Mouse (Mus musculus) mouse embryonic stem cell (cell line): Measurements from ENCODE around the gene F11r.

ENCODE experiments used
- in situ Hi-C, 2 experiments: fragments of 300-500 bp; cut with MboI; formaldehyde crosslinking; loops; 1 replicate in 1 of 2; 3 replicates in 1 of 2; pipeline ENCODE4 v1.14.3; 2019 to 2020; ENCODE audit warnings: low sequenced_read_pairs in 2 of 2, low pct_unique_long_range_greater_than_20kb in 1 of 2, mixed read lengths in 1 of 2; ENCODE audit not compliant: unreplicated experiment in 1 of 2

F11r gene

DNA sequence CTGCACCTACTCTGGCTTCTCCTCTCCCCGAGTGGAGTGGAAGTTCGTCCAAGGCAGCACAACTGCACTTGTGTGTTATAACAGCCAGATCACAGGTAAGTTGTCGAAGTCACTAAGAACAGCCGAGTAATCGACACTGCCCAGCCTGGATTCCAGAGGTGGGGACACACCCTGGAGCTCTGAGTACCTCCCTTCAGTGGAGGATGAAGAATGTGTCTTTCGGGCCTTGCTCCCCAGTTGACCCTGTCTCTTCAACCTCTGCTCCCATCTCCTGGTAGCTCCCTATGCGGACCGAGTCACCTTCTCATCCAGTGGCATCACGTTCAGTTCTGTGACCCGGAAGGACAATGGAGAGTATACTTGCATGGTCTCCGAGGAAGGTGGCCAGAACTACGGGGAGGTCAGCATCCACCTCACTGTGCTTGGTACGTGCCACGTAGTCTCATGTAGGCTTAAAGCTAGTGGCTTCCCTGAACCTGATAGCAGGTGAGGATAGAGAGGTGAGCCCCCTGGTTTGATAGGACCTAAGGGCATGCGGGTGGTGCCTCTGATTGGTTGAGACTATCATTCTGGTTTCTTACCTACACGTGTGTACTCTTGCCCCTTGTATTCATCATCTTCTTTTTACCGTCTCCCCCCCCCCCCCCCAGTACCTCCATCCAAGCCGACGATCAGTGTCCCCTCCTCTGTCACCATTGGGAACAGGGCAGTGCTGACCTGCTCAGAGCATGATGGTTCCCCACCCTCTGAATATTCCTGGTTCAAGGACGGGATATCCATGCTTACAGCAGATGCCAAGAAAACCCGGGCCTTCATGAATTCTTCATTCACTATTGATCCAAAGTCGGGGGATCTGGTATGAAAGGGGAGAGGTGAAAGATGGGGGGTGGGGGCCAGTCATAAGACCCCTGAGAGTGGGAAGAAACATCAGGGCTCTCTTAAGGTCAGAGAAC is 23.5 kb downstream of the F11r start:
- in situ Hi-C loops = no loop called here

GRCm38 (mm10) chr1:171463133-171463532 is 25.8 kb downstream of the F11r start:
- in situ Hi-C loops = no loop called here

DNA sequence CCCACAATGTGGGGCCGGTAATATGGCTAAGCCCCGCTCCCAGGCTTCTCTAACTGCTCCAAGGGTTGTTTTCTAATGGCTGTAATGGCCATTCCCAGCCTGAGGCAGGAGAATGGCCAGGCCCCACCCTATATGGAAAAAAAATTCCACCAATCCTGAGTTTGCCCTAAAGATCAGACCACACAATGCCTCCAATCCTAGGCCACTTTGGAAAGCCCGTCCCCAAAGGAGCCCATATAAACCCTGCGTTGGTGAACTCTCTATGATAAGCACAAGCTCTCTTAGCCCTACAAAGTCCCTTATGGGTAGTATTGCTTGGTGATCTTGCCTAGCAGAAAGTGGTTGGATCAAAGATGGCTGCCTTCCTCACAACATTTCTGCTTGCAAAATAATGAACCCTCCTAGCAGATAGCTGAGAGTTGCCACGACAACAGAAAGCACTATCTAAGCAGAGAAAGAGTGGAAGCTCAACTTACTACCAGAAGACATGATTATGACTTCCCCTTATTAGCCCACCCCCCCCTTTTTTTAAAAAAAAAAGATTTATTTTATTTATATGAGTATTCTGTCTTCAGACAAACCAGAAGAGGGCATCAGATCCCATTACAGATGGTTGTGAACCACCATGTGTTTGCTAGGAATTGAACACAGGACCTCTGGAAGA is 28.5 kb downstream of the F11r start:
- in situ Hi-C loops = no loop called here

DNA sequence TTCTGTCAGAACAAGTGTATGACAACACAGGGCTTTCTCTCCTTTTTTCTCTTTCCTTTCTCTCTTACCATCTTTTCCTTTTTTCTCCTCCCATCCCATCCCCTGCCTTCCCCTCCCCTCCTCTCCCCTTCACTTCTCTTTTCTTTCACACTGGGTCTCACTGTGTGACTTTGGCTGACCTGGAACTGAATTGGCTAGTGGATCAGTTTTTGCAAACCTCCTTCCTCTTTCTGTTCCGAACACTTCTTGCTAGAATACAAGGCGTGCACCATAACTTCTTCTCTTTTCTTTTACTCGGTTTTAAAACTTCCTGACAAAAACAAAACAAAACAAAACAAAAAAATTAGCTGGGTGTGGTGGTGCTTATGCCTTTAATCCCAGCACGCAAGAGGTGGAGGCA is 29.2 kb downstream of the F11r start:
- in situ Hi-C loops = no loop called here

- in situ Hi-C loops = loop anchor here (10.0 kb wide), 1 partner anchor 105 kb away; the partner anchor contains the start of gene Klhdc9 (in 2 of the 2)
Measured at GRCm38 (mm10) chr1:171469678-171470077, 32.3 kb downstream of the F11r start.

GRCm38 (mm10) chr1:171470371-171470871 is 33.1 kb downstream of the F11r start:
- in situ Hi-C loops = loop anchor here (10.0 kb wide), 1 partner anchor 106 kb away; the partner anchor contains the start of gene Klhdc9 (in 2 of the 2)

DNA sequence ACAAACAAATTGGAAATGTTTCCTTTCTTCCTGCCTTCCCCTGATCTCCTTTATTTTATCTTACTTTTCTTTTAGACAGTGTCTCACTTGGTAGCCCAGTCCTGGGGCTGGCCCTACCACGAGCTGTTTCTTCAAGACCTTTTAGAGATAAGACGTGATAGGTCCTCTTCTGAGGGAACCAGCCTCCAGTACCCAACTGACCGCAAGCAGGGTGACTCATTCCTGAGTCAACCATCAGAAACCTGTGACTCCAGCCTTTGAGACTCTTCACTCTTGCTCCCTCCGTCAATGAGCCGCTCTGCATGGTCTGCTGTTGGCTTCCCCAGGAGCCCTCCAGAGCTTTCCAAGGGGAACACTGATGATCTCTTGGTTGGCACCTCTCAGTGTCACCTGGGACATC is 33.6 kb downstream of the F11r start:
- in situ Hi-C loops = loop anchor here (10.0 kb wide), 1 partner anchor 106 kb away; the partner anchor contains the start of gene Klhdc9 (in 2 of the 2)

DNA sequence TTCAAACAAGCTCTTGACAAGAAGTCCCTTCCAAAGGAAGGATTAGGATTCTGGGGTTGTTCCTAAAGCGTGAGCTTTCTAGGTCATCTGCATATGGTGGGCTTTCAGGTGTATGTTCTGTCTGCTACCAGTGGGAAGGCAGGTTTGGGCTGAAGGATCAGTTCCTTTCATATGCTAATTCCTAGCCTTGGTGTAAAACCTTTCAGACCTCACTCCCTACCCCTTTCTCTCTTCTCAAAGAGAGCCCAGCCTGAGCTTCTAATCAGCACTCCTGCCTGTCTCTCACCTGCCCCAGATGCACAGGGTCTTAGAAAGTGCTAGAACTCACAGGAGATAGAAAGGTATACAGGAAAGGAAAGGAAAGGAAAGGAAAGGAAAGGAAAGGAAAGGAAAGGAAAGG is 34.1 kb downstream of the F11r start:
- in situ Hi-C loops = loop anchor here (10.0 kb wide), 1 partner anchor 107 kb away; the partner anchor contains the start of gene Klhdc9 (in 2 of the 2)

GRCm38 (mm10) chr1:171471941-171472340 is 34.6 kb downstream of the F11r start:
- in situ Hi-C loops = loop anchor here (10.0 kb wide), 1 partner anchor 107 kb away; the partner anchor contains the start of gene Klhdc9 (in 2 of the 2)

DNA sequence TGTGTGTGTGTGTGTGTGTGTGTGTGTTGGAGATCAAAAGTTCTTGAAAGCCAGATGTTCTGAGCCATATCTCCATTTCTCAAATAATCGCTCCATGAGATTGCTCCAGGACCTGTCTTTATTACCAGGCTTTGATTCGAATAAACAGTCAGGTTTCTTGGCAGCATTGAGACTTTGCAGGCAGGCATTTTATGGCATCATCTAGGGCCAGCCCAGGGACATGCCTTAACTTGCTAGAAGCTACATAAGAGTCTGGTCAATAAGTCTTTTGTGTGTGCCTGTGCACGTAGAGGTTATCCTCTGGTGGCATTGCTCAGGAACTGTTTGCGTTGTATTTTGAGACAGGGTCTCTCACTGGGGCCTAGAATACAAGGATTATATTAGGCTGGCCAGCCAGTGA is 36.2 kb downstream of the F11r start:
- in situ Hi-C loops = loop anchor here (10.0 kb wide), 1 partner anchor 109 kb away; the partner anchor contains the start of gene Klhdc9 (in 2 of the 2)

GRCm38 (mm10) chr1:171473920-171474640 is 36.7 kb downstream of the F11r start:
- in situ Hi-C loops = loop anchor here (10.0 kb wide), 1 partner anchor 109 kb away; the partner anchor contains the start of gene Klhdc9 (in 2 of the 2)

DNA sequence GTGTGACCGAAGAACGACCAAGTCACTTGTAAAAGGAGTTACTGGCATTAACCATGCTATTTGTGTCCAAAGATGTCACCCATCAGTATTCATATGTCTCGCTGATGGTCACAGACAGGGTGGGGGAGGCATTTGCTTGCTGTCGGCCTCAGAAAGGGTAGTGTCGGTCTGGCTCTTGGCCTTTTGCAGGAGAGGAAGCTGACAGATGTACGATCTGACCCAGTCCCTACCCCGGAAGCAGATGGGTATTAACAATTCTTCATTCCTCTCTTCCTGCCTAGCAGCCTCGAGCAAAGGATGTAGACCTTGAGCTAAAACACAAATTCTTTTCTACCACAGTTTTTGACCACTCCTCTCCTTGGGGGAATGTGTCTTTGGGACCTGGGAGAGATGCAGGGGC is 39.8 kb downstream of the F11r start:
- in situ Hi-C loops = loop anchor here (10.0 kb wide), 1 partner anchor 112 kb away; the partner anchor contains the start of gene Klhdc9 (in 2 of the 2)

DNA sequence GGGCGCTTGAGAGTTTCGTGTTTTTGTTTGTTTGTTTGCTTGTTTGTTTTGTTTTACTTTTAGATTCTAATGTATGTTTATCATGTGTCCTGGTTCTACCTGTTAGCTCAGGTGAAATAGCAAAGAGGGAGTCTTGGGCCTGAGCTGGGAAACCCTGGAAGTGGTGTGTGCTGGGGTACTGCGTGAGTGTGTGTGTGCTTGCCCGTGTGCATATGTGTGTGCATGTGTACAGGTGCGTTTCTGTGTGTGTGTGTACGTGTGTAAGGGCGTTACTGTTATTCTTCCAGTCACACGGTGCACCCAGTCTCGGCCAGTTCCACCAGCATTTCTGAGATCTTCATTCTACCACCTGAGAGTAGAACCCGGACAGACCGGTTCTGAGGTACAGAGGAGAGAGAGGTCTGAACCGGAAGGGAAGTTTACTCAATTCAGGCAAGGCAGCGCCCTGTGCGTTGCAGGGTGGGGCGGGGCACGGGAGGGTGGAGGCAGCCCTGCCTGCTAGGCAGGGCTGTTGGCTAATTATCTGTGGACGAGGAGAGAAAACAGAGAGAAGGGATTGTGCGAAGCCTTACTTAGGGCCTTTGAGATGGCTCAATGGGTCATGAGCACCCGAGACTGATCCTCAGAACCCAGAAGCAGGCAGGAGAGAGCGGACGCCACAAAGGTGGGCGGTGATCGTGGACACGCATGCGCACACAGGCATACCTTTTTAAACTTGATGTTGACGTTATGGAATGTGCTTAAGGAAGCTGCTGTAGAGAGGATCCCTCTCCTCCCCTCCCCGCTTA is 40.6 kb downstream of the F11r start:
- in situ Hi-C loops = loop anchor here (10.0 kb wide), 1 partner anchor 113 kb away; the partner anchor contains the start of gene Klhdc9 (in 2 of the 2)

GRCm38 (mm10) chr1:171478968-171479367 is 41.6 kb downstream of the F11r start:
- in situ Hi-C loops = loop anchor here (10.0 kb wide), 1 partner anchor 114 kb away; the partner anchor contains the start of gene Klhdc9 (in 2 of the 2)

DNA sequence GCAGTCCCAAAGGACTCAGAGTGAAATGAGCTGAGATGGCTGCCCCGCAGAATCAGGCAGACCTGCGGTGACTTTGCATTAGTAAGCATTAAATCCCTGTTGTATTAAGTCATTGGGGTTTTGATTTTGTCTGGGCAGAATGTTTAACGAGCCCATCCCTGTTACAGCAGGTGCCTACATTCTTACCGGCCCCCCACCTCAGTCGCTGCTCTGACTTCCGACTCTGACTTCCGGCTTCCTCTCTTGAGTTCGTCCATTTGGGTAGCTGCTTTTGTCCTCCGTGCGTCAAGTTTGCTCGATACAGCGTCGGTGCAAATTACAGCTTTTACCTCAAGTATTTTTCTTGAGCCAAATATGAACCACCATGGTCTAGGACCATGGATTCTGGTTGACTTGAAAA is 56.9 kb downstream of the F11r start:
- in situ Hi-C loops = no loop called here

DNA sequence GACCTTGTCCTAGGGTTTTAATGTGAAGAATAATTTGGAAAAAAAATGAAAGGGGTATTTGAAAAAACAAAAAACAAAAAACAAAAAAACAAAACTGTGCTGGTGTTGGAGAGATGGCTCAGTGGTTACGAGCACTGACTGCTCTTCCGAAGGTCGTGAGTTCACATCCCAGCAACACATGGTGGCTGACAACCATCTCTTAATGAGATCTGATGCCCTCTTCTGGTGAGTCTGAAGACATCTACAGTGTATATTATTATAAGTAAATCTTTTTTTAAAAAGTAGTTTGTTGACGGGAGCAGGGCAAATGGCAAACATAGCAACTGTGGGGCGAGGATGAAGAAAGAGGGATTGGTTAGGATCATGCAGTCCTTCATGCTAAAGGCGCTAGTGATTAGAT is 58.0 kb downstream of the F11r start:
- in situ Hi-C loops = no loop called here

DNA sequence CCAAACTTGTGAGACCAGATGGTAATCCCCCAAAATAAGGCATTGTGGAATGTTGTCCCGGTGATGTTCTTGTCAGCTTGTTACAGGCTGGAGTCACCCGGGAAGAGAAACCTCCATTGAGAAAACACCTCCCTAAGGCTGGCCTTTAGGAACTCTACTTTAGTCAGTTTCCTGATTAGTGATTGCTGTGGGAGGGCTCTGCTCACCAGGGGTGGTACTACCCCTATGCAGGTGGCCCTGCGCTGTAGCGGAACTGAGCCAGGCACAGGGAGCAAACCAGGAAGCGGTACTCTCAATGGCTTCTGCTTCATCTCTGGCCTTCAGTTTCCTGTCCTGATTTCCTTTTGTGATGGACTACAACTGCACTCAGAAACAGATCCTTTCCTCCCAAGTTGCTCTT is 62.5 kb downstream of the F11r start:
- in situ Hi-C loops = no loop called here
